Mouse (Mus musculus): Measurements from ENCODE around the gene Ppp1r13b. TPM values are rescaled to one million over a fixed set of nuclear protein-coding genes. Genes with fewer than 3 reads are reported as not detected.

Ppp1r13b gene
- polyA plus RNA-seq (2012) = 10.6 and 15.1 TPM in 2 replicates

GRCm38 (mm10) chr12:111907970-111908681 is at the start of gene Ppp1r13b:
TSS of gene Ppp1r13b (minus strand) at chr12:111908110.

GRCm38 (mm10) chr12:111813766-111814617 is 93.9 kb downstream of the Ppp1r13b start, which contains the start of the genes Xrcc3 and Zfyve21:
TSS of gene Xrcc3 (minus strand) at chr12:111813873.
TSS of gene Zfyve21 (plus strand) at chr12:111814170.

Other genes with a start within 250 kb of the Ppp1r13b start
- 17.5 and 20.4 TPM in 2 replicates for gene Ckb, start 235.8 kb downstream of the Ppp1r13b start, polyA plus RNA-seq (2012)
- 26.9 and 31.8 TPM in 2 replicates for gene Trmt61a, start 230.0 kb downstream of the Ppp1r13b start, polyA plus RNA-seq (2012)
- 21.0 and 22.8 TPM in 2 replicates for gene Bag5, start 194.9 kb downstream of the Ppp1r13b start, polyA plus RNA-seq (2012)
- 170 and 178 TPM in 2 replicates for gene Apopt1, start 194.8 kb downstream of the Ppp1r13b start, polyA plus RNA-seq (2012)
- 38.0 and 46.7 TPM in 2 replicates for gene Klc1, start 149.3 kb downstream of the Ppp1r13b start, polyA plus RNA-seq (2012)
- 10.8 and 11.2 TPM in 2 replicates for gene Xrcc3, start 94.2 kb downstream of the Ppp1r13b start, polyA plus RNA-seq (2012)
- gene Zfyve21, start 93.9 kb downstream of the Ppp1r13b start, polyA plus RNA-seq (2012) = 4.4 and 5.0 TPM in 2 replicates
- 12.6 and 13.4 TPM in 2 replicates for gene Atp5mpl, start 58.9 kb upstream of the Ppp1r13b start, polyA plus RNA-seq (2012)
- not detected in 2 replicates for gene Tdrd9, start 63.4 kb upstream of the Ppp1r13b start, polyA plus RNA-seq (2012)
- 0.16 TPM in 1 of 2 replicates, not detected in the other for gene Rd3l, start 73.2 kb upstream of the Ppp1r13b start, polyA plus RNA-seq (2012)
- not detected in 2 replicates for gene Aspg, start 198.6 kb upstream of the Ppp1r13b start, polyA plus RNA-seq (2012)
- 0.01 TPM in 2 replicates for gene Kif26a, start 238.1 kb upstream of the Ppp1r13b start, polyA plus RNA-seq (2012)